In genomic region chr12:59460997-59461961, GRCm38 (mm10) we compare ENCODE assay signal across 11 mouse cellular contexts.
A peak's percentile ranks its signal among the peaks of the same experiment; 100 is the strongest.
DNase-seq lines count a peak whose midpoint lies in the region; ATAC-seq and TF ChIP-seq lines count a peak whose summit lies in the region.
"Had no signal": no experiment of that assay in that cellular context is flagged by ENCODE, and none has a peak within 500 bp of the region (broad histone marks: within the 10 kb centered on the region; RNA-seq: fewer than 3 reads in every experiment).

No protein-coding gene starts in this region.

- 78% methylated on average over 10 of the region's 10 CpGs for WGBS in liver, embryonic 11.5 days
- 76% methylated on average over 10 of the region's 10 CpGs for WGBS in kidney, embryonic 14.5 days

- DNase-seq in layer of hippocampus, adult 11-12 months (ENCODE audit: low spot score): peak; percentile 20
- no peak for DNase-seq in layer of hippocampus, adult 9-10 months (ENCODE audit: low spot score)
- peak; percentile 78 for DNase-seq in Muller cell, postnatal 12 days (ENCODE audit: inconsistent ontology term)
- DNase-seq in cerebellum, adult 9-11 months: peak; percentile 71
- peak in 1 of 2 experiments; percentile 11 for DNase-seq in layer of hippocampus, adult 2 months (ENCODE audit: low spot score in 2 of 2)
- DNase-seq in T-cell, adult 2 months (ENCODE audit: low spot score): no peak
- DNase-seq in liver, embryonic 11.5 days (ENCODE audit: low spot score): no peak
- DNase-seq: gastrocnemius, postnatal 10 days; kidney, adult 11 months; lung, postnatal 4 days had no signal

- H3K27me3 ChIP-seq in liver, embryonic 11.5 days (replicated peaks; ENCODE audit: control insufficient read depth, insufficient read depth, low read length): no peaks in the 10 kb centered on the region
- H3K27me3 ChIP-seq in kidney, embryonic 14.5 days (ENCODE audit: control insufficient read depth, insufficient read depth, low read length): no peaks in the 10 kb centered on the region

- no peak for ATAC-seq in liver, embryonic 11.5 days (replicated peaks; ENCODE audit: low FRiP score)
- no peak for ATAC-seq in kidney, embryonic 14.5 days (ENCODE audit: low FRiP score, low TSS enrichment)

- no peak overlapping the region for H3K9ac ChIP-seq in liver, embryonic 11.5 days (ENCODE audit: low read depth, low read length)
- no peak overlapping the region for H3K9ac ChIP-seq in kidney, embryonic 14.5 days (ENCODE audit: low read depth, low read length)

- 0 out of 2 replicates have a peak overlapping the region, but pooled peaks have one; percentile 15 for H3K4me3 ChIP-seq in layer of hippocampus, adult 2 months
- H3K4me3 ChIP-seq in liver, embryonic 11.5 days (ENCODE audit: low read depth, low read length): no peak overlapping the region
- no peak overlapping the region for H3K4me3 ChIP-seq in kidney, embryonic 14.5 days (ENCODE audit: low read length)

- peak; percentile 59 for TF ChIP-seq CTCF in layer of hippocampus, adult 2 months (conservative IDR thresholded peaks at IDR 0.05)

- peak overlapping the region; percentile 52; the same call in 1 of the 2 replicates for H3K27ac ChIP-seq in layer of hippocampus, adult 2 months
- no peak overlapping the region for H3K27ac ChIP-seq in liver, embryonic 11.5 days (ENCODE audit: low read depth, low read length)
- no peak overlapping the region for H3K27ac ChIP-seq in kidney, embryonic 14.5 days (ENCODE audit: low read depth, low read length)

- H3K36me3 ChIP-seq in liver, embryonic 11.5 days (ENCODE audit: control insufficient read depth, insufficient read depth, low read length): no peaks in the 10 kb centered on the region
- H3K36me3 ChIP-seq in kidney, embryonic 14.5 days (ENCODE audit: control insufficient read depth, insufficient read depth, low read length): no peaks in the 10 kb centered on the region

- H3K9me3 ChIP-seq in liver, embryonic 11.5 days (ENCODE audit: control insufficient read depth, low read length): no peaks in the 10 kb centered on the region
- H3K9me3 ChIP-seq in kidney, embryonic 14.5 days (ENCODE audit: control insufficient read depth, low read length): no peaks in the 10 kb centered on the region

- H3K4me1 ChIP-seq in liver, embryonic 11.5 days (replicated peaks; ENCODE audit: control insufficient read depth, insufficient read depth, low read length): no peaks in the 10 kb centered on the region
- no peaks in the 10 kb centered on the region for H3K4me1 ChIP-seq in kidney, embryonic 14.5 days (ENCODE audit: control insufficient read depth, insufficient read depth, low read length)

- no peak overlapping the region for H3K4me2 ChIP-seq in liver, embryonic 11.5 days
- no peak overlapping the region for H3K4me2 ChIP-seq in kidney, embryonic 14.5 days (replicated peaks; ENCODE audit: low read depth, low read length)

Comparison
In these comparisons a context has a peak if more than half of its experiments do, and no peak if none do; other contexts are left out.
1. DNase-seq: peak in layer of hippocampus, adult 11-12 months (single experiment), Muller cell, postnatal 12 days (single experiment) and cerebellum, adult 9-11 months (single experiment); none in layer of hippocampus, adult 9-10 months (single experiment), T-cell, adult 2 months (single experiment) and liver, embryonic 11.5 days (single experiment).